Mouse (Mus musculus) midbrain, embryonic 11.5 days (tissue): ENCODE measurements around the gene Borcs7. TPM values are rescaled to one million over a fixed set of nuclear protein-coding genes. Genes with fewer than 3 reads are reported as not detected.
A peak's percentile ranks its signal among the peaks of the same experiment; 100 is the strongest.

Source experiments
- ATAC-seq: fragments of 200-750 bp; cut with Nextera tagmentation; 2 replicates; pipeline ENCODE4 v1.8.0; 2017; ENCODE audit warnings: moderate TSS enrichment, moderate library complexity; ENCODE audit not compliant: low FRiP score
- DNase-seq: peaks from one replicate; pipeline ENCODE4 v3.0.0; 2015; ENCODE audit warnings: low spot score; ENCODE audit errors: missing footprints
- H3K27ac ChIP-seq: fragments of 300-500 bp; sonication (generic); 2 replicates; pipeline ENCODE4 v1.5.1; 2014; ENCODE audit warnings: low read depth, low read length
- H3K27me3 ChIP-seq: fragments of 300-500 bp; sonication (generic); 2 replicates; pipeline ENCODE4 v1.6.1; 2014; ENCODE audit warnings: mild to moderate bottlenecking, low read length, moderate library complexity, mixed read lengths; ENCODE audit not compliant: control insufficient read depth, insufficient read depth
- H3K36me3 ChIP-seq: fragments of 300-500 bp; sonication (generic); 2 replicates; pipeline ENCODE4 v1.6.1; 2014; ENCODE audit warnings: mild to moderate bottlenecking, low read length, moderate library complexity, mixed read lengths; ENCODE audit not compliant: control insufficient read depth, insufficient read depth
- H3K4me1 ChIP-seq: fragments of 300-500 bp; sonication (generic); 2 replicates; pipeline ENCODE4 v1.6.1; 2014; ENCODE audit warnings: low read length; ENCODE audit not compliant: control insufficient read depth, insufficient read depth
- H3K4me2 ChIP-seq: fragments of 300-500 bp; sonication (generic); 2 replicates; pipeline ENCODE4 v1.6.1; 2014; ENCODE audit warnings: mild to moderate bottlenecking, moderate library complexity
- H3K4me3 ChIP-seq: fragments of 300-500 bp; sonication (generic); 2 replicates; pipeline ENCODE4 v1.5.1; 2014; ENCODE audit warnings: low read depth, low read length
- H3K9ac ChIP-seq: fragments of 300-500 bp; sonication (generic); 2 replicates; pipeline ENCODE4 v1.6.1; 2014; ENCODE audit warnings: low read length
- H3K9me3 ChIP-seq: fragments of 300-500 bp; sonication (generic); 2 replicates; pipeline ENCODE4 v1.6.1; 2016; ENCODE audit warnings: low read length; ENCODE audit not compliant: control insufficient read depth
- WGBS: fragments of 180-500 bp; shearing (Covaris S2); extraction: QIAGEN DNeasy Blood & Tissue Kit; methylation state at CpG from one replicate; pipeline ENCODE4 v1.1.7; 2014; 5-methylcytosine and 5-hydroxymethylcytosine counted together
- polyA plus RNA-seq: library from polyadenylated mRNA; unstranded; fragments of >200 nt; fragmentation: Nextera tagmentation; extraction: Ambion mirVana; gene quantifications from 2 replicates; pipeline ENCODE4 v1.2.1, GENCODE M21; 2014

Gene Borcs7
- polyA plus RNA-seq, 1 experiment from 2014 or later = 15.3 TPM

- Histone ChIP-seq H3K4me2 (no peak overlapping the region), H3K9ac (no peak overlapping the region), H3K4me3 (no peak overlapping the region), H3K9me3 (no peaks in the 10 kb centered on the region), H3K36me3 (no peaks in the 10 kb centered on the region), H3K27me3 (no peaks in the 10 kb centered on the region), H3K4me1 (no peaks in the 10 kb centered on the region), H3K27ac (no peak overlapping the region)
- DNase-seq = no peak
- no peak for ATAC-seq
- 76% methylated on average over 10 of the region's 10 CpGs for WGBS
Measured at GRCm38 (mm10) chr19:46699011-46699481, 9.3 kb downstream of the Borcs7 start.

- DNase-seq (peak; percentile 57), ATAC-seq (no peak)
- 90% methylated on average over 9 of the region's 9 CpGs for WGBS
- Histone ChIP-seq H3K27me3 (no peaks in the 10 kb centered on the region), H3K4me3 (no peak overlapping the region), H3K36me3 (no peaks in the 10 kb centered on the region), H3K4me1 (no peaks in the 10 kb centered on the region), H3K9ac (no peak overlapping the region), H3K27ac (no peak overlapping the region), H3K9me3 (no peaks in the 10 kb centered on the region), H3K4me2 (no peak overlapping the region)
Measured at GRCm38 (mm10) chr19:46701156-46701555, 11.4 kb downstream of the Borcs7 start.

GRCm38 (mm10) chr19:46705779-46706495 lies 16.2 kb downstream of the Borcs7 start:
- peak; percentile 47 for DNase-seq

GRCm38 (mm10) chr19:46706540-46707295 lies 17.0 kb downstream of the Borcs7 start:
- DNase-seq = peak; percentile 80
- ATAC-seq = no peak
- Histone ChIP-seq H3K27me3 (no peaks in the 10 kb centered on the region), H3K36me3 (no peaks in the 10 kb centered on the region), H3K4me1 (peaks cover 2% of the 10 kb centered on the region; the same call in 1 of the 2 replicates), H3K4me3 (peak overlapping the region; percentile 49), H3K4me2 (peak overlapping the region; percentile 62), H3K9ac (no peak overlapping the region), H3K27ac (no peak overlapping the region), H3K9me3 (no peaks in the 10 kb centered on the region)
- WGBS = 81% methylated on average over 9 of the region's 9 CpGs

More at GRCm38 (mm10) chr19:46705779-46706495, 16.2 kb downstream of the Borcs7 start:
- no peaks in the 10 kb centered on the region for H3K36me3 ChIP-seq
- no peaks in the 10 kb centered on the region for H3K9me3 ChIP-seq
- H3K4me1 ChIP-seq = peaks cover 2% of the 10 kb centered on the region; the same call in 1 of the 2 replicates
- WGBS = 66% methylated on average over 7 of the region's 7 CpGs
- H3K27ac ChIP-seq = no peak overlapping the region
- H3K27me3 ChIP-seq = no peaks in the 10 kb centered on the region
- no peak overlapping the region for H3K9ac ChIP-seq
- no peak overlapping the region for H3K4me3 ChIP-seq
- ATAC-seq = no peak
- H3K4me2 ChIP-seq = no peak overlapping the region

GRCm38 (mm10) chr19:46707296-46708151 lies 17.8 kb downstream of the Borcs7 start, which contains the start of gene As3mt:
TSS of gene As3mt (plus strand) at chr19:46707458.
- ATAC-seq = peak; percentile 78
- Histone ChIP-seq H3K9ac (peak within 1 kb of the TSS; percentile 64), H3K4me1 (peaks cover 2% of the 10 kb centered on the region; the same call in 1 of the 2 replicates), H3K4me2 (peak within 1 kb of the TSS; percentile 62), H3K27ac (no peak within 1 kb of the TSS), H3K4me3 (peak within 1 kb of the TSS; percentile 49), H3K36me3 (no peaks in the 10 kb centered on the region), H3K27me3 (no peaks in the 10 kb centered on the region), H3K9me3 (no peaks in the 10 kb centered on the region)
- WGBS = 16% methylated on average over 31 of the region's 31 CpGs
- DNase-seq = peak; percentile 93

- H3K36me3 ChIP-seq = no peaks in the 10 kb centered on the region
- peaks cover 2% of the 10 kb centered on the region; the same call in 1 of the 2 replicates for H3K4me1 ChIP-seq
- no peak overlapping the region for H3K4me2 ChIP-seq
- H3K27ac ChIP-seq = no peak overlapping the region
- H3K9me3 ChIP-seq = no peaks in the 10 kb centered on the region
- no peak overlapping the region for H3K9ac ChIP-seq
- H3K27me3 ChIP-seq = no peaks in the 10 kb centered on the region
- ATAC-seq = no peak
- H3K4me3 ChIP-seq = no peak overlapping the region
- peak; percentile 61 for DNase-seq
- WGBS = 82% methylated on average over 4 of the region's 4 CpGs
Measured at GRCm38 (mm10) chr19:46710614-46711013, 20.9 kb downstream of the Borcs7 start.

GRCm38 (mm10) chr19:46714234-46714633 lies 24.5 kb downstream of the Borcs7 start:
- Histone ChIP-seq H3K4me3 (no peak overlapping the region), H3K4me1 (no peaks in the 10 kb centered on the region), H3K9me3 (no peaks in the 10 kb centered on the region; the same call in 1 of the 2 replicates), H3K27me3 (no peaks in the 10 kb centered on the region), H3K4me2 (no peak overlapping the region), H3K9ac (no peak overlapping the region), H3K36me3 (peaks cover 3% of the 10 kb centered on the region; the same call in 1 of the 2 replicates), H3K27ac (no peak overlapping the region)
- DNase-seq (no peak), ATAC-seq (no peak)
- 93% methylated on average over 8 of the region's 8 CpGs for WGBS

GRCm38 (mm10) chr19:46715016-46715415 lies 25.3 kb downstream of the Borcs7 start:
- H3K9me3 ChIP-seq = no peaks in the 10 kb centered on the region; the same call in 1 of the 2 replicates
- no peak overlapping the region for H3K27ac ChIP-seq
- no peak overlapping the region for H3K9ac ChIP-seq
- DNase-seq (no peak), ATAC-seq (no peak)
- H3K4me1 ChIP-seq = no peaks in the 10 kb centered on the region
- peaks cover 3% of the 10 kb centered on the region; the same call in 1 of the 2 replicates for H3K36me3 ChIP-seq
- H3K4me3 ChIP-seq = no peak overlapping the region
- no peak overlapping the region for H3K4me2 ChIP-seq
- WGBS = 91% methylated on average over 8 of the region's 8 CpGs
- no peaks in the 10 kb centered on the region for H3K27me3 ChIP-seq
